Mouse (Mus musculus) megakaryocyte, embryonic 14.5 days (primary cell): ENCODE data around the gene Clstn2. TPM values are rescaled to one million over a fixed set of nuclear protein-coding genes. Genes with fewer than 3 reads are reported as not detected.

Experiments used
- H3K27me3 ChIP-seq: replicated peaks from 2 replicates; pipeline ENCODE3; 2012; ENCODE audit warnings: inconsistent platforms
- H3K36me3 ChIP-seq: replicated peaks from 2 replicates; pipeline ENCODE3; 2012; ENCODE audit warnings: low read length, inconsistent platforms, mixed read lengths
- H3K4me1 ChIP-seq: 2 replicates; pipeline ENCODE4 v1.6.1; 2012; ENCODE audit warnings: inconsistent platforms
- H3K4me3 ChIP-seq: replicated peaks from 2 replicates; pipeline ENCODE3; 2012; ENCODE audit warnings: moderate library complexity, mild to moderate bottlenecking, inconsistent platforms
- H3K9me3 ChIP-seq: 2 replicates; pipeline ENCODE4 v1.6.1; 2012; ENCODE audit warnings: inconsistent platforms
- FLI1 ChIP-seq: IDR thresholded peaks from 2 replicates; pipeline ENCODE4 v1.6.1; 2012; ENCODE audit warnings: low read length, inconsistent platforms, mixed read lengths
- GATA1 ChIP-seq: IDR thresholded peaks from 3 replicates; pipeline ENCODE4 v1.6.1; 2012; ENCODE audit warnings: mixed read lengths, low read length, inconsistent platforms, borderline replicate concordance
- polyA plus RNA-seq: library from polyadenylated mRNA; stranded (reverse); fragments of >175 nt; gene quantifications from 2 replicates; pipeline ENCODE4 v1.2.3, GENCODE M21; 2012; ENCODE audit warnings: low replicate concordance; ENCODE audit not compliant: insufficient read depth

The Clstn2 gene
- polyA plus RNA-seq, 1 experiment, result not detected

GRCm38 (mm10) chr9:97831216-97831615 is 201.8 kb downstream of the Clstn2 start:
- Histone ChIP-seq H3K4me1 (no peaks in the 10 kb centered on the region), H3K4me3 (no peak overlapping the region), H3K36me3 (no peaks in the 10 kb centered on the region), H3K27me3 (no peaks in the 10 kb centered on the region), H3K9me3 (peaks cover 27% of the 10 kb centered on the region)
- TF ChIP-seq FLI1 (no peak), GATA1 (no peak)

GRCm38 (mm10) chr9:97829919-97830318 is 203.1 kb downstream of the Clstn2 start:
- Histone ChIP-seq H3K9me3 (peaks cover 34% of the 10 kb centered on the region), H3K27me3 (no peaks in the 10 kb centered on the region), H3K36me3 (no peaks in the 10 kb centered on the region), H3K4me1 (no peaks in the 10 kb centered on the region), H3K4me3 (no peak overlapping the region)
- no peak for TF ChIP-seq FLI1
- no peak for TF ChIP-seq GATA1

GRCm38 (mm10) chr9:97827689-97828088 is 205.3 kb downstream of the Clstn2 start:
- no peak for TF ChIP-seq GATA1
- TF ChIP-seq FLI1, result no peak
- H3K9me3 ChIP-seq, result peaks cover 41% of the 10 kb centered on the region

GRCm38 (mm10) chr9:97826077-97826947 is 206.7 kb downstream of the Clstn2 start:
- Histone ChIP-seq H3K27me3 (no peaks in the 10 kb centered on the region), H3K36me3 (no peaks in the 10 kb centered on the region), H3K4me3 (no peak overlapping the region), H3K4me1 (no peaks in the 10 kb centered on the region), H3K9me3 (peaks cover 41% of the 10 kb centered on the region)
- TF ChIP-seq FLI1 (no peak), GATA1 (no peak)

More at GRCm38 (mm10) chr9:97827689-97828088, 205.3 kb downstream of the Clstn2 start:
- H3K4me3 ChIP-seq, result no peak overlapping the region
- no peaks in the 10 kb centered on the region for H3K36me3 ChIP-seq
- H3K27me3 ChIP-seq, result no peaks in the 10 kb centered on the region
- no peaks in the 10 kb centered on the region for H3K4me1 ChIP-seq

GRCm38 (mm10) chr9:97817116-97817515 is 215.9 kb downstream of the Clstn2 start:
- Histone ChIP-seq H3K36me3 (no peaks in the 10 kb centered on the region), H3K4me1 (peaks cover 7% of the 10 kb centered on the region), H3K27me3 (no peaks in the 10 kb centered on the region), H3K9me3 (0 out of 2 replicates have a peak, but pooled peaks cover 2% of the 10 kb centered on the region), H3K4me3 (no peak overlapping the region)
- no peak for TF ChIP-seq GATA1
- no peak for TF ChIP-seq FLI1

- TF ChIP-seq GATA1, result no peak
- no peak for TF ChIP-seq FLI1
- no peak overlapping the region for H3K4me3 ChIP-seq
- H3K36me3 ChIP-seq, result no peaks in the 10 kb centered on the region
- H3K9me3 ChIP-seq, result 0 out of 2 replicates have a peak, but pooled peaks cover 2% of the 10 kb centered on the region
- peaks cover 7% of the 10 kb centered on the region for H3K4me1 ChIP-seq
- no peaks in the 10 kb centered on the region for H3K27me3 ChIP-seq
These were observed 216.7 kb downstream of the Clstn2 start for GRCm38 (mm10) chr9:97816143-97816805.

GRCm38 (mm10) chr9:97813157-97813556 is 219.8 kb downstream of the Clstn2 start:
- H3K4me1 ChIP-seq, result peaks cover 7% of the 10 kb centered on the region
- TF ChIP-seq GATA1 (no peak), FLI1 (no peak)
- H3K9me3 ChIP-seq, result no peaks in the 10 kb centered on the region
- no peak overlapping the region for H3K4me3 ChIP-seq
- no peaks in the 10 kb centered on the region for H3K27me3 ChIP-seq
- no peaks in the 10 kb centered on the region for H3K36me3 ChIP-seq

GRCm38 (mm10) chr9:97807031-97807430 is 225.9 kb downstream of the Clstn2 start:
- H3K9me3 ChIP-seq, result 0 out of 2 replicates have a peak, but pooled peaks cover 1% of the 10 kb centered on the region
- no peak overlapping the region for H3K4me3 ChIP-seq
- no peak for TF ChIP-seq FLI1
- no peak for TF ChIP-seq GATA1
- no peaks in the 10 kb centered on the region for H3K36me3 ChIP-seq
- no peaks in the 10 kb centered on the region for H3K27me3 ChIP-seq
- H3K4me1 ChIP-seq, result no peaks in the 10 kb centered on the region

- H3K9me3 ChIP-seq, result 0 out of 2 replicates have a peak, but pooled peaks cover 6% of the 10 kb centered on the region
- TF ChIP-seq GATA1 (no peak), FLI1 (no peak)
- H3K36me3 ChIP-seq, result no peaks in the 10 kb centered on the region
These were observed 239.3 kb downstream of the Clstn2 start for GRCm38 (mm10) chr9:97793661-97794060.

GRCm38 (mm10) chr9:97788151-97788670 is 244.8 kb downstream of the Clstn2 start:
- TF ChIP-seq FLI1 (no peak), GATA1 (no peak)
- H3K9me3 ChIP-seq, result 0 out of 2 replicates have a peak, but pooled peaks cover 6% of the 10 kb centered on the region
- no peaks in the 10 kb centered on the region for H3K36me3 ChIP-seq
- no peak overlapping the region for H3K4me3 ChIP-seq
- H3K4me1 ChIP-seq, result no peaks in the 10 kb centered on the region
- H3K27me3 ChIP-seq, result no peaks in the 10 kb centered on the region

More at GRCm38 (mm10) chr9:97793661-97794060, 239.3 kb downstream of the Clstn2 start:
- Histone ChIP-seq H3K27me3 (no peaks in the 10 kb centered on the region), H3K4me1 (no peaks in the 10 kb centered on the region), H3K4me3 (no peak overlapping the region)
